Comparison of ENCODE assay signal across 9 mouse cellular contexts in genomic region chr11:5290691-5291090, GRCm38 (mm10). TPM values are rescaled to one million over a fixed set of nuclear protein-coding genes. Genes with fewer than 3 reads are reported as not detected.
DNase-seq lines count a peak whose midpoint lies in the region; ATAC-seq and TF ChIP-seq lines count a peak whose summit lies in the region.
"Had no signal": no experiment of that assay in that cellular context is flagged by ENCODE, and none has a peak within 500 bp of the region (broad histone marks: within the 10 kb centered on the region; RNA-seq: fewer than 3 reads in every experiment).

No protein-coding gene starts in this region.

- 16% methylated on average over 5 of the region's 5 CpGs for WGBS in liver, postnatal 0 days (ENCODE audit: insufficient replicate concordance)

- no peak overlapping the region for H3K9ac ChIP-seq in liver, postnatal 0 days (replicated peaks)
- H3K9ac ChIP-seq: neural tube, embryonic 13.5 days had no signal

- no peaks in the 10 kb centered on the region for H3K9me3 ChIP-seq in liver, postnatal 0 days (ENCODE audit: low read length)
- H3K9me3 ChIP-seq: neural tube, embryonic 13.5 days had no signal

- H3K27ac ChIP-seq in liver, postnatal 0 days (ENCODE audit: low read depth) = no peak overlapping the region
- H3K27ac ChIP-seq: neural tube, embryonic 13.5 days had no signal

- H3K4me2 ChIP-seq in liver, postnatal 0 days (ENCODE audit: low read depth, low read length) = no peak overlapping the region
- H3K4me2 ChIP-seq: neural tube, embryonic 13.5 days had no signal

- peak; percentile 60 for DNase-seq in layer of hippocampus, adult 11-12 months (ENCODE audit: low spot score)
- DNase-seq in layer of hippocampus, adult 9-11 months = no peak
- peak; percentile 59 for DNase-seq in R1 (ENCODE audit: low read depth, low spot score)
- peak; percentile 75 to 86 for DNase-seq in cerebellum, postnatal 36 days
- DNase-seq in hindlimb bud, embryonic 11.5 days (ENCODE audit: extremely low spot score, low read depth, low spot score) = peak; percentile 49
- DNase-seq in liver, postnatal 0 days = peak; percentile 71
- peak; percentile 74 for DNase-seq in retina, postnatal 1 day

- peak; percentile 95 for TF ChIP-seq CTCF in liver, postnatal 0 days (IDR thresholded peaks at IDR 0.05; ENCODE audit: low read depth)

- no peaks in the 10 kb centered on the region for H3K4me1 ChIP-seq in liver, postnatal 0 days (ENCODE audit: insufficient read depth)

- no peak for TF ChIP-seq EP300 in liver, postnatal 0 days (IDR thresholded peaks at IDR 0.05; ENCODE audit: low read depth)

- H3K36me3 ChIP-seq in liver, postnatal 0 days (replicated peaks; ENCODE audit: insufficient read depth, low read length) = peaks cover 15% of the 10 kb centered on the region

- no peak for ATAC-seq in liver, postnatal 0 days
- no peak for ATAC-seq in activated CD4-positive, CD25-positive, alpha-beta regulatory T cell, adult 4 months

- no peaks in the 10 kb centered on the region for H3K27me3 ChIP-seq in liver, postnatal 0 days (ENCODE audit: insufficient read depth, low read length)
- H3K27me3 ChIP-seq: neural tube, embryonic 13.5 days had no signal

- H3K4me3 ChIP-seq in liver, postnatal 0 days (ENCODE audit: low read depth, low read length) = no peak overlapping the region
- H3K4me3 ChIP-seq: neural tube, embryonic 13.5 days had no signal

RNA-seq across cellular contexts. Expression of gene Kremen1, which starts 29.3 kb away (rescaled TPM):
- 1.8 and 2.2 TPM in 2 replicates for polyA plus RNA-seq in liver, postnatal 0 days (2015; fragmentation: Nextera tagmentation; extraction: Ambion mirVana)
- polyA plus RNA-seq in activated CD4-positive, CD25-positive, alpha-beta regulatory T cell, adult 4 months (2017; shearing (Covaris generic)) = 1 to 10 TPM; 3.3 to 4.2 TPM
